Mouse (Mus musculus): Measurements from ENCODE around the gene 2510039O18Rik. TPM values are rescaled to one million over a fixed set of nuclear protein-coding genes. Genes with fewer than 3 reads are reported as not detected.
A peak's percentile ranks its signal among the peaks of the same experiment; 100 is the strongest.

Gene 2510039O18Rik
- polyA plus RNA-seq, 1 experiment from 2014 or later: 22.1 TPM

GRCm38 (mm10) chr4:147965712-147966111 lies 25.0 kb downstream of the 2510039O18Rik start:
- H3K4me1 ChIP-seq (ENCODE audit: control insufficient read depth in 2 of 2, insufficient read depth in 2 of 2, low read length in 2 of 2): peaks cover 37 to 46% of the 10 kb centered on the region in 2 experiments

GRCm38 (mm10) chr4:147968816-147969215 lies 28.1 kb downstream of the 2510039O18Rik start:
- peak overlapping the region; percentile 53; the same call in 1 of the 2 replicates for H3K9ac ChIP-seq (ENCODE audit: low read length)
- 22% methylated on average over 2 of the region's 2 CpGs for WGBS

More at GRCm38 (mm10) chr4:147965712-147966111, 25.0 kb downstream of the 2510039O18Rik start:
- H3K27me3 ChIP-seq (ENCODE audit: control insufficient read depth, insufficient read depth, low read length): 0 out of 2 replicates have a peak, but pooled peaks cover 2% of the 10 kb centered on the region
- peak overlapping the region; percentile 44 for H3K4me2 ChIP-seq (ENCODE audit: low read length)
- peak; percentile 66; the same call in 1 of the 2 replicates for ATAC-seq (ENCODE audit: insufficient number of reproducible peaks, insufficient read depth, low FRiP score, low read depth)
- peak overlapping the region; percentile 56; the same call in 1 of the 2 replicates for H3K9ac ChIP-seq (ENCODE audit: low read length)
- peak overlapping the region; percentile 58 to 90 for H3K27ac ChIP-seq (replicated peaks in 1 of 2; ENCODE audit: control insufficient read depth in 1 of 2, insufficient read depth in 1 of 2, low read depth in 2 of 2, low read length in 2 of 2)
- no peaks in the 10 kb centered on the region for H3K36me3 ChIP-seq (ENCODE audit: control insufficient read depth, insufficient read depth, low read length)
- H3K9me3 ChIP-seq (ENCODE audit: control insufficient read depth, low read length): no peaks in the 10 kb centered on the region
- 23% methylated on average over 7 of the region's 7 CpGs for WGBS
- H3K4me3 ChIP-seq (ENCODE audit: control insufficient read depth in 1 of 2, insufficient read depth in 1 of 2, low read depth in 1 of 2, low read length in 2 of 2): no peak overlapping the region

GRCm38 (mm10) chr4:147969337-147969736 lies 28.6 kb downstream of the 2510039O18Rik start:
- H3K27ac ChIP-seq (replicated peaks in 1 of 2; ENCODE audit: control insufficient read depth in 1 of 2, insufficient read depth in 1 of 2, low read depth in 2 of 2, low read length in 2 of 2): peak overlapping the region; percentile 88 to 92
- H3K4me1 ChIP-seq (ENCODE audit: control insufficient read depth in 2 of 2, insufficient read depth in 2 of 2, low read length in 2 of 2): peaks cover 18 to 28% of the 10 kb centered on the region in 2 experiments
- no peaks in the 10 kb centered on the region for H3K36me3 ChIP-seq (ENCODE audit: control insufficient read depth, insufficient read depth, low read length)
- ATAC-seq (ENCODE audit: insufficient number of reproducible peaks, insufficient read depth, low FRiP score, low read depth): peak; percentile 64
- H3K4me3 ChIP-seq (ENCODE audit: control insufficient read depth in 1 of 2, insufficient read depth in 1 of 2, low read depth in 1 of 2, low read length in 2 of 2): peak overlapping the region in 1 of 2 experiments; percentile 21; a peak in 2 of 4 replicates
- no peaks in the 10 kb centered on the region for H3K9me3 ChIP-seq (ENCODE audit: control insufficient read depth, low read length)
- H3K9ac ChIP-seq (ENCODE audit: low read length): peak overlapping the region; percentile 53; the same call in 1 of the 2 replicates
- 5% methylated on average over 9 of the region's 9 CpGs for WGBS
- peaks cover 8% of the 10 kb centered on the region; the same call in 1 of the 2 replicates for H3K27me3 ChIP-seq (ENCODE audit: control insufficient read depth, insufficient read depth, low read length)
- H3K4me2 ChIP-seq (ENCODE audit: low read length): peak overlapping the region; percentile 58

More at GRCm38 (mm10) chr4:147968816-147969215, 28.1 kb downstream of the 2510039O18Rik start:
- no peak; the same call in 1 of the 2 replicates for ATAC-seq (ENCODE audit: insufficient number of reproducible peaks, insufficient read depth, low FRiP score, low read depth)
- Histone ChIP-seq H3K36me3 (ENCODE audit: control insufficient read depth, insufficient read depth, low read length) (no peaks in the 10 kb centered on the region), H3K9me3 (ENCODE audit: control insufficient read depth, low read length) (no peaks in the 10 kb centered on the region), H3K4me3 (ENCODE audit: control insufficient read depth in 1 of 2, insufficient read depth in 1 of 2, low read depth in 1 of 2, low read length in 2 of 2) (no peak overlapping the region; a peak in 1 of 4 replicates), H3K27me3 (ENCODE audit: control insufficient read depth, insufficient read depth, low read length) (peaks cover 8% of the 10 kb centered on the region; the same call in 1 of the 2 replicates), H3K4me1 (ENCODE audit: control insufficient read depth in 2 of 2, insufficient read depth in 2 of 2, low read length in 2 of 2) (peaks cover 24 to 33% of the 10 kb centered on the region in 2 experiments), H3K27ac (replicated peaks in 1 of 2; ENCODE audit: control insufficient read depth in 1 of 2, insufficient read depth in 1 of 2, low read depth in 2 of 2, low read length in 2 of 2) (peak overlapping the region; percentile 88 to 92), H3K4me2 (ENCODE audit: low read length) (peak overlapping the region; percentile 58)

GRCm38 (mm10) chr4:147976237-147976636 lies 35.5 kb downstream of the 2510039O18Rik start:
- no peak overlapping the region for H3K27ac ChIP-seq (replicated peaks in 1 of 2; ENCODE audit: control insufficient read depth in 1 of 2, insufficient read depth in 1 of 2, low read depth in 2 of 2, low read length in 2 of 2)
- ATAC-seq (ENCODE audit: insufficient number of reproducible peaks, insufficient read depth, low FRiP score, low read depth): no peak
- H3K27me3 ChIP-seq (ENCODE audit: control insufficient read depth, insufficient read depth, low read length): peaks cover 5% of the 10 kb centered on the region
- H3K9ac ChIP-seq (ENCODE audit: low read length): no peak overlapping the region
- 31% methylated on average over 3 of the region's 3 CpGs for WGBS
- H3K36me3 ChIP-seq (ENCODE audit: control insufficient read depth, insufficient read depth, low read length): no peaks in the 10 kb centered on the region
- H3K4me3 ChIP-seq (ENCODE audit: control insufficient read depth in 1 of 2, insufficient read depth in 1 of 2, low read depth in 1 of 2, low read length in 2 of 2): no peak overlapping the region
- H3K4me2 ChIP-seq (ENCODE audit: low read length): no peak overlapping the region
- H3K9me3 ChIP-seq (ENCODE audit: control insufficient read depth, low read length): no peaks in the 10 kb centered on the region
- H3K4me1 ChIP-seq (ENCODE audit: control insufficient read depth in 2 of 2, insufficient read depth in 2 of 2, low read length in 2 of 2): no peaks in the 10 kb centered on the region

GRCm38 (mm10) chr4:147977726-147978125 lies 37.0 kb downstream of the 2510039O18Rik start:
- no peak overlapping the region for H3K9ac ChIP-seq (ENCODE audit: low read length)
- 78% methylated on average over 4 of the region's 4 CpGs for WGBS
- no peak for ATAC-seq (ENCODE audit: insufficient number of reproducible peaks, insufficient read depth, low FRiP score, low read depth)
- H3K9me3 ChIP-seq (ENCODE audit: control insufficient read depth, low read length): no peaks in the 10 kb centered on the region
- H3K4me3 ChIP-seq (ENCODE audit: control insufficient read depth in 1 of 2, insufficient read depth in 1 of 2, low read depth in 1 of 2, low read length in 2 of 2): no peak overlapping the region
- no peaks in the 10 kb centered on the region for H3K36me3 ChIP-seq (ENCODE audit: control insufficient read depth, insufficient read depth, low read length)
- no peak overlapping the region for H3K27ac ChIP-seq (replicated peaks in 1 of 2; ENCODE audit: control insufficient read depth in 1 of 2, insufficient read depth in 1 of 2, low read depth in 2 of 2, low read length in 2 of 2)
- no peak overlapping the region for H3K4me2 ChIP-seq (ENCODE audit: low read length)
- H3K4me1 ChIP-seq (ENCODE audit: control insufficient read depth in 2 of 2, insufficient read depth in 2 of 2, low read length in 2 of 2): no peaks in the 10 kb centered on the region
- peaks cover 3% of the 10 kb centered on the region for H3K27me3 ChIP-seq (ENCODE audit: control insufficient read depth, insufficient read depth, low read length)

GRCm38 (mm10) chr4:147978391-147978790 lies 37.7 kb downstream of the 2510039O18Rik start:
- H3K4me3 ChIP-seq (ENCODE audit: control insufficient read depth in 1 of 2, insufficient read depth in 1 of 2, low read depth in 1 of 2, low read length in 2 of 2): no peak overlapping the region
- no peak overlapping the region for H3K4me2 ChIP-seq (ENCODE audit: low read length)
- H3K9me3 ChIP-seq (ENCODE audit: control insufficient read depth, low read length): no peaks in the 10 kb centered on the region
- H3K36me3 ChIP-seq (ENCODE audit: control insufficient read depth, insufficient read depth, low read length): no peaks in the 10 kb centered on the region
- H3K4me1 ChIP-seq (ENCODE audit: control insufficient read depth in 2 of 2, insufficient read depth in 2 of 2, low read length in 2 of 2): no peaks in the 10 kb centered on the region
- WGBS: 81% methylated on average over 6 of the region's 6 CpGs
- ATAC-seq (ENCODE audit: insufficient number of reproducible peaks, insufficient read depth, low FRiP score, low read depth): no peak
- H3K9ac ChIP-seq (ENCODE audit: low read length): no peak overlapping the region
- no peak overlapping the region for H3K27ac ChIP-seq (replicated peaks in 1 of 2; ENCODE audit: control insufficient read depth in 1 of 2, insufficient read depth in 1 of 2, low read depth in 2 of 2, low read length in 2 of 2)
- peaks cover 3% of the 10 kb centered on the region for H3K27me3 ChIP-seq (ENCODE audit: control insufficient read depth, insufficient read depth, low read length)

- no peak overlapping the region for H3K4me3 ChIP-seq (ENCODE audit: control insufficient read depth in 1 of 2, insufficient read depth in 1 of 2, low read depth in 1 of 2, low read length in 2 of 2)
- H3K9me3 ChIP-seq (ENCODE audit: control insufficient read depth, low read length): no peaks in the 10 kb centered on the region
- ATAC-seq (ENCODE audit: insufficient number of reproducible peaks, insufficient read depth, low FRiP score, low read depth): peak; percentile 73
- H3K36me3 ChIP-seq (ENCODE audit: control insufficient read depth, insufficient read depth, low read length): no peaks in the 10 kb centered on the region
- H3K27me3 ChIP-seq (ENCODE audit: control insufficient read depth, insufficient read depth, low read length): peaks cover 3% of the 10 kb centered on the region
- WGBS: 41% methylated on average over 7 of the region's 7 CpGs
- H3K27ac ChIP-seq (replicated peaks in 1 of 2; ENCODE audit: control insufficient read depth in 1 of 2, insufficient read depth in 1 of 2, low read depth in 2 of 2, low read length in 2 of 2): no peak overlapping the region
- H3K4me2 ChIP-seq (ENCODE audit: low read length): no peak overlapping the region
- H3K9ac ChIP-seq (ENCODE audit: low read length): no peak overlapping the region
- no peaks in the 10 kb centered on the region for H3K4me1 ChIP-seq (ENCODE audit: control insufficient read depth in 2 of 2, insufficient read depth in 2 of 2, low read length in 2 of 2)
Observed at GRCm38 (mm10) chr4:147979441-147979860, 38.8 kb downstream of the 2510039O18Rik start.

All from heart, embryonic 14.5 days (tissue).